Mouse (Mus musculus): ENCODE data around the gene Hist2h4. TPM values are rescaled to one million over a fixed set of nuclear protein-coding genes. Genes with fewer than 3 reads are reported as not detected.
A peak's percentile ranks its signal among the peaks of the same experiment; 100 is the strongest.
"Not testable (repeated sequence)": the region's sequence is repeated elsewhere in the genome, so short reads cannot be mapped to it uniquely, and the experiment has no call there.

The Hist2h4 gene
- polyA plus RNA-seq, 1 experiment, result 3.6 TPM

DNA sequence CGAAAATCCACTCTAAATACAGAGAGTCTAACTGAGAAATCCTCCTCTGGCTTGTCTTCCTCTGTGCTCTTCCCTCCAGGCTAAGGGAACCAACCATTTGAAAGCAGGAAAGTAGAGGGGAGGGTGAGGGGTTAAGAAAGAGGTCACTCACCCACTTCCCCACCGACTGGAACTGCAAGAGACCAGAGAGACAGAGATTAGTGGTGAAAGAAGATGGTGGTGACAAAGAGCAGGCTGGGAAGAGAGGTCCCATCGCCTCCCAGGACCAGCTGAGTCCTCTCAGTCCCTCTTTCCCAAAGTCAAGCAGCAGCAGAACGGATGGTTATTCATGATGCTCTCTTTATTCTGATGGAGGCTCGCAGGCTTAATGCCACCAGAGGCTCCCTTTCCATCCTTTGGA is 30.3 kb upstream of the Hist2h4 start:
- no peak for TF ChIP-seq CTCF (IDR thresholded peaks at IDR 0.05; ENCODE audit: extremely low read depth, insufficient read depth, low read length)
- no peak for TF ChIP-seq POLR2A (IDR thresholded peaks at IDR 0.05; ENCODE audit: extremely low read depth, insufficient read depth, low read length)
- H3K27ac ChIP-seq (ENCODE audit: insufficient read depth, low read length), result peak overlapping the region; percentile 67
- no peaks in the 10 kb centered on the region for H3K4me1 ChIP-seq (ENCODE audit: control insufficient read depth, insufficient read depth, low read length)
- peak overlapping the region; percentile 9; the same call in 1 of the 2 replicates for H3K4me3 ChIP-seq (ENCODE audit: insufficient read depth, low read length)

DNA sequence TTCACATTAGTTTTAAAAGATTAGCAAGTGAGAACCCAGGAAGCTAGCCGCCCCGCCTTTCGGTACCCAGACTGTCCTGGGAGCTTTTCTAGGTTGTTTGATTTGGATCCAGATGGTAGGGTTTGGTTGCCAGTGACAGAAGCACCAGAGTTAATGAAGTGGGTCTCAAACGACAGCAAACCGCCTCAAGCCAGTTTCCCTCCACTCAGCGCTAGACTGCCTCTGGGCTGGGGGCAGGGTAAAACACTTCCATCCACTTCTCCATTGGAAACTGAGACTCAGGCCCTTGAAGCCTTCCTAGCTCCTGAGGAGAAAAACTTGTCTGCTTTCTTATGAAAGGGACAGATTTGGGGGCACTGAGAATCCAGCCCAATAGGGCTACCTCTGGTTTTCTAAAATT is 29.5 kb upstream of the Hist2h4 start:
- Histone ChIP-seq H3K4me1 (ENCODE audit: control insufficient read depth, insufficient read depth, low read length) (no peaks in the 10 kb centered on the region), H3K27ac (ENCODE audit: insufficient read depth, low read length) (no peak overlapping the region), H3K4me3 (ENCODE audit: insufficient read depth, low read length) (no peak overlapping the region; the same call in 1 of the 2 replicates)
- no peak for TF ChIP-seq POLR2A (IDR thresholded peaks at IDR 0.05; ENCODE audit: extremely low read depth, insufficient read depth, low read length)
- TF ChIP-seq CTCF (IDR thresholded peaks at IDR 0.05; ENCODE audit: extremely low read depth, insufficient read depth, low read length), result no peak

DNA sequence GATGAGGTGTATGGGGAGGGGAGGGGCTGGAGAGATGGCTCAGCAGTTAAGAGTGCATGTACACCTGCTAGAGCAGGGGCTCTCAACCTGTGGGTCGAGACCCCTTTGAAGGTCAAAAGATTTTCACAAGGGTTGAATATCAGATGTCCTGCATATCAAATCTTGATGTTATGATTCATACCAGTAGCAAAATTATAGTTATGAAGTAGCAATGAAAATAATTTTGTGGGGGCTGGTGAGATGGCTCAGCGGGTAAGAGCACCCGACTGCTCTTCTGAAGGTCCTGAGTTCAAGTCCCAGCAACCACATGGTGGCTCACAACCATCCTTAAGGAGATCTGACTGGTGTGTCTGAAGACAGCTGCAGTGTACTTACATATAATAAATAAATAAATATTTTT is 27.6 kb upstream of the Hist2h4 start:
- not testable (repeated sequence) for H3K4me3 ChIP-seq (ENCODE audit: insufficient read depth, low read length); H3K27ac ChIP-seq (ENCODE audit: insufficient read depth, low read length); H3K4me1 ChIP-seq (ENCODE audit: control insufficient read depth, insufficient read depth, low read length)

DNA sequence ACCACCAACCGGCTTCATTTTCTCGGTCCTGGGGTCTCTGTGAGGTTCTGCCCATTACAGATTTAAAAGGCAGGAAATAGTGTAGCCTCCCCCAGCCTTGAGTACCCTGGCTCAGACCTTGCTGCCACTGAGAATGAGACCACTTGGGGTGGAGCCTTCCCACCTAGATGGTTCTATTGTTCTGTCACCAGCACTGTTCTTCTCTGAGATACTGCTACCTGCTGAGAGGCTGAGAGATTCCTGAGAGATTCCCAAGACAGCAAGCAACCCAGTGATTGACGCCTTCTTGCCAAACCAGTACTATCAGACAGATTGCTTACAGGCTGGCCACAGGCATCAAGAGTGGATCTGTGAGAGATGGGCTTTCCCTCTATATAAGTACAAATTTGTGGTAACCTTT is 26.1 kb upstream of the Hist2h4 start:
- no peak overlapping the region for H3K4me3 ChIP-seq (ENCODE audit: insufficient read depth, low read length)
- no peak overlapping the region for H3K27ac ChIP-seq (ENCODE audit: insufficient read depth, low read length)
- TF ChIP-seq CTCF (IDR thresholded peaks at IDR 0.05; ENCODE audit: extremely low read depth, insufficient read depth, low read length), result no peak
- no peak for TF ChIP-seq POLR2A (IDR thresholded peaks at IDR 0.05; ENCODE audit: extremely low read depth, insufficient read depth, low read length)
- no peaks in the 10 kb centered on the region for H3K4me1 ChIP-seq (ENCODE audit: control insufficient read depth, insufficient read depth, low read length)

DNA sequence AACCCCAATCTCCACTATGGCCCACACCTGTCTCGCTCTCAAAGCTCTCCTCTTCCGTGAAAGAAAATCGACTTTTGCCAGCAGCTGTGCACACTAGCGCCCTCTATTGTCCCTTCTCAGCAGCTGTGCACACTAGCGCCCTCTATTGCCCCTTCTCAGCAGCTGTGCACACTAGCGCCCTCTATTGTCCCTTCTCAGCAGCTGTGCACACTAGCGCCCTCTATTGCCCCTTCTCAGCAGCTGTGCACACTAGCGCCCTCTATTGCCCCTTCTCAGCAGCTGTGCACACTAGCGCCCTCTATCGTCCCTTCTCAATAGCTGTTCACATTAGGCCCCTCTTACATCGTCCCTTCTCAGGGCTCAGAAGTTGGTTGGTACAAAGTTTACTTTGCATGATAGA is 24.2 kb upstream of the Hist2h4 start:
- not testable (repeated sequence) for H3K27ac ChIP-seq (ENCODE audit: insufficient read depth, low read length); H3K4me3 ChIP-seq (ENCODE audit: insufficient read depth, low read length); H3K4me1 ChIP-seq (ENCODE audit: control insufficient read depth, insufficient read depth, low read length)
- TF ChIP-seq CTCF (IDR thresholded peaks at IDR 0.05; ENCODE audit: extremely low read depth, insufficient read depth, low read length), result peak; percentile 78

DNA sequence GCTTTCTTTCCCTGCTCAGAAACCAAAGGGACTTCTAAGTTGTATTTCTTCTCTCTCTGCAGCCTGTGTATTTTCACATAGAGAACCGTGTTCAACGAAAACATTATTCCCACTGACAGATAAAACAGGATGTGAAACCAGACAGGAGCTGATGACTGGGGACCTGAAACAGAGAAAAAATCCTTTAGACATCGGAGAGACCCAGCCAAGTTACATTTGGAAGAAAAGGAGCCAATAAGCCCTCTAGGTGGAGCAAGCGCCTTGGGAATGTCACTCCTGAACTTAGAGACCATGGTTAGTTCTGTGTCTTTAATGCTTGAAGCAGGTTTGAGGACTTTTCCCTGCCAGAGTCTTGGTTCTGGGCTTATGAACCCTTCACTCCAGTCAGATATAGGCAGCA is 21.3 kb upstream of the Hist2h4 start:
- no peaks in the 10 kb centered on the region for H3K4me1 ChIP-seq (ENCODE audit: control insufficient read depth, insufficient read depth, low read length)
- no peak overlapping the region for H3K27ac ChIP-seq (ENCODE audit: insufficient read depth, low read length)
- TF ChIP-seq POLR2A (IDR thresholded peaks at IDR 0.05; ENCODE audit: extremely low read depth, insufficient read depth, low read length) (no peak), CTCF (IDR thresholded peaks at IDR 0.05; ENCODE audit: extremely low read depth, insufficient read depth, low read length) (peak; percentile 64)
- no peak overlapping the region for H3K4me3 ChIP-seq (ENCODE audit: insufficient read depth, low read length)

DNA sequence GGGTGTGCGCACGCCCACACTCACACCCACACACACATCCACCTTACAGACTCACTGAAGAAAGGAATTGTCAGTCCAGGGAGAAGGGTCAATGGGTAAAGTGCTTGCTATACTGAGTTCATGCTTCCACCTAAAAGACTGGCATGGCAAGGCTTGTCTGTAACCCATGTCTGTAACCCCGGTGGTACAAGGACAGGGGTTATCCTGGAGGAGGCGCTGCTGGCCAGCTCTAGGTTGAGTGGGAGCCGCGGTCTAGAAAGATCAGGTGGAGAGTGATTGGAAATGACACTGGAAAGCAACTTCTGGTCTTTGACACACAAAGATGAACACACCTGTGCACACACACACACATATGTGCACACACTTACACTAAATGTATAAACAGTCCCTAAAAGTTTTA is 17.5 kb upstream of the Hist2h4 start:
- H3K4me3 ChIP-seq (ENCODE audit: insufficient read depth, low read length), result no peak overlapping the region
- TF ChIP-seq CTCF (IDR thresholded peaks at IDR 0.05; ENCODE audit: extremely low read depth, insufficient read depth, low read length) (no peak), POLR2A (IDR thresholded peaks at IDR 0.05; ENCODE audit: extremely low read depth, insufficient read depth, low read length) (no peak)
- no peaks in the 10 kb centered on the region for H3K4me1 ChIP-seq (ENCODE audit: control insufficient read depth, insufficient read depth, low read length)
- H3K27ac ChIP-seq (ENCODE audit: insufficient read depth, low read length), result no peak overlapping the region

DNA sequence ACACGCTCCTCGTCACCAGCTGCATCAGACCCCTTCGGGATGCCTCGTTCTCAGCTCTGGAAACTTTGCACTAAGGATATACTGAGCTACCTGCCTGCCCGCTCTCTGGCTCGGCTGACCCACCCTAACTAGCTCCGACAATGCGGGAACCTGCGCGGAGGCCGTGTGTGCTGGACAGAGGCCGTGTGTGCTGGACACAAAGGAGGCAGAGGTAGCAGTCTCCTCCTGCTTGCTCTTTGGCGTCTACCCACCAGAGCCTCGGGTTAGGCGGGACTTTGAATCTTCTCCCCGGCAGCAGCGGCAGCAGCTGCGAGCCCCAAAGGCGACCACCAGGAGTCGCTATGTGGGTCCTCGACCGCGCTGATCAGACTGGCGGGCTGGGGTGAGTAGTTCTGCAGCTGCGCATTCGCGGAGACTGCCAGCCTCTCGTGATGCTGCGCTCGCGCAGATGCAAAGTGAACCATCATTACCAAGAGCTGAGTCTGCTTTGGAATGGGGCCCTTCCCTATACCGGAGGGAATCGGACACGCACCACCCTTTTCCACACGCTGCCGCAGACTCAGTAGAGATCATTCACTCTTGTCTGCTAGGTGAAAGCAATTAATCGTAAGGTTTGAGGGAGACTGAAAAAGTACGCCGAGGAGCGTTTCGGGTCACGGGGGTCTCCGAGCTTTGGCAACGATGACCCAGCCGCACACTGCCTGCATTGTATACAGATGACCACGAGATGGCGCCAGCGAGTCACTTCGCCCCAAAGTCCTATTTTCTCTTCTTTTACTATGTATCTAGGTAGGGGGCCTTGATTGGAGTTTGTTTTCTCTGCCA is 14.9 kb upstream of the Hist2h4 start:
- H3K27ac ChIP-seq (ENCODE audit: insufficient read depth, low read length), result peak overlapping the region; percentile 16; the same call in 1 of the 2 replicates
- H3K4me3 ChIP-seq (ENCODE audit: insufficient read depth, low read length), result peak overlapping the region; percentile 42
- TF ChIP-seq POLR2A (IDR thresholded peaks at IDR 0.05; ENCODE audit: extremely low read depth, insufficient read depth, low read length) (peak; percentile 84), CTCF (IDR thresholded peaks at IDR 0.05; ENCODE audit: extremely low read depth, insufficient read depth, low read length) (peak; percentile 79)
- no peaks in the 10 kb centered on the region for H3K4me1 ChIP-seq (ENCODE audit: control insufficient read depth, insufficient read depth, low read length)

DNA sequence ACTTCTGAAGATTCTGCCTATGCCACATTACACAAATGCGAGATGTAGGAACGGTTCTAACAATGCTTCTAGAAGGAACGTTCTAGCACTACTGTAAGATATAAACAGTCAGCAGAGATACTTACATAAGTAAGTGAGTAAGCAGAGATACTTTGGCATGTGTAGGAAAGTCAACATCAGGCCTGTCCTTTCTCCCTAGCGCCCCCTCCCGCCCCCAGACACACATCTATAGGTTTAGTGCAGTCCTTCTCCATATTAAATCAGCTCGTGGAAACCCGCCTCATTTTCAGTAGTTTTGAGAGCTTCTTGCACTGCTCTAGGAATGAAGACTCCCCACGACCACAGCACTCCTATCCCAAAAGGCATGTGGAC is 14.3 kb upstream of the Hist2h4 start:
- no peak for TF ChIP-seq CTCF (IDR thresholded peaks at IDR 0.05; ENCODE audit: extremely low read depth, insufficient read depth, low read length)
- TF ChIP-seq POLR2A (IDR thresholded peaks at IDR 0.05; ENCODE audit: extremely low read depth, insufficient read depth, low read length), result no peak
- Histone ChIP-seq H3K27ac (ENCODE audit: insufficient read depth, low read length) (no peak overlapping the region), H3K4me3 (ENCODE audit: insufficient read depth, low read length) (peak overlapping the region; percentile 42), H3K4me1 (ENCODE audit: control insufficient read depth, insufficient read depth, low read length) (no peaks in the 10 kb centered on the region)

DNA sequence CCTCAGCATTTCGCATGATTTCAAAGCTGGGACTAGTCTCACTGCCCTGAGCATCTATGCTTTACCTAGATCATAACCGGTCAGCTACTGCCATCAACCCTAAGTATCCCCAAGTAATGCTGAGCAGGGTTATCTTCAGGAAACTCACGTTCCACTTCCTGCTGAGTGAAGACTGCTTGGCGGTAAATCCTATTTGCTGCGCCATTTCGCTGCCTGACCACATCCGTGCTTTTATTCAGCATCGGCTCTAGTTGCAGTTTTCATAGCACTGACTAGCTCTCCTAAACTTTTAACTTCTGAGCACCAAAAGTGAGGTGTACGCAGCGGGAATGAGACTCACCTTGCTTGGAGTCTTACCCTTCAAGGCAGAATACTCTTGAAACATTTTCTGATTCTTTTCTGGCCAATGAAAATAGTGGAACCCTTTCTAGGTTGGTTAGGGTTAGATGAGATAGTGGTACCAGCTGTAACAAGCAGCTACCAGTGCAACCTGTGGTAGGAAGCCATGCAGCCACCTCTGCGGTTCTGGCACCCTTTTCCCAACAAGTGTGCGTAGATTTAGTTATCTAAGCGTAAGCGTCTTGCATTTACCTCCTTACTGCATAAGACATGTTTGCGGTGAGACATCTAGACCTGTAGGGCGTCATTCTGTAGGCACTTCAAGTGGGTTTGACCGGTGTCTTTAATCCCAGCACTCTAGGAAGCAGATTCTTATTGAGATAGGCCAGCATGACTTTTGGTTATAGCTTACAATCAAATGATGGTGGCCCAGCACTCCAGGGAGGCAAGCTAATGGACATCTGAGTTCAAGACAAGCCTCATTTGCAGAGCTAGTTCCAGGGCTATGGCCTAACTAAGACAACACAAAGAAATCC is 10.7 kb upstream of the Hist2h4 start:
- H3K27ac ChIP-seq (ENCODE audit: insufficient read depth, low read length), result no peak overlapping the region
- no peaks in the 10 kb centered on the region for H3K4me1 ChIP-seq (ENCODE audit: control insufficient read depth, insufficient read depth, low read length)
- H3K4me3 ChIP-seq (ENCODE audit: insufficient read depth, low read length), result no peak overlapping the region
- TF ChIP-seq CTCF (IDR thresholded peaks at IDR 0.05; ENCODE audit: extremely low read depth, insufficient read depth, low read length) (no peak), POLR2A (IDR thresholded peaks at IDR 0.05; ENCODE audit: extremely low read depth, insufficient read depth, low read length) (no peak)
